Mouse (Mus musculus): ENCODE measurements around the gene Tnnt1.

The Tnnt1 gene

GRCm38 (mm10) chr7:4497271-4497903, 18.8 kb downstream of the Tnnt1 start:
- no peak for DNase-seq (ENCODE audit: low spot score in 2 of 2)

- DNase-seq (ENCODE audit: low spot score in 2 of 2), result no peak
These were observed 19.7 kb downstream of the Tnnt1 start for GRCm38 (mm10) chr7:4496468-4496867.

GRCm38 (mm10) chr7:4493991-4494390, 22.2 kb downstream of the Tnnt1 start:
- DNase-seq (ENCODE audit: low spot score in 2 of 2), result no peak

GRCm38 (mm10) chr7:4492284-4493224, 23.6 kb downstream of the Tnnt1 start:
- DNase-seq (ENCODE audit: low spot score in 2 of 2), result no peak

- DNase-seq (ENCODE audit: low spot score in 2 of 2), result no peak
These were observed 24.9 kb downstream of the Tnnt1 start for GRCm38 (mm10) chr7:4491308-4491707.

- DNase-seq (ENCODE audit: low spot score in 2 of 2), result no peak
These were observed 33.9 kb downstream of the Tnnt1 start for GRCm38 (mm10) chr7:4482281-4482680.

GRCm38 (mm10) chr7:4479674-4480073, 36.5 kb downstream of the Tnnt1 start:
- DNase-seq (ENCODE audit: low spot score in 2 of 2), result no peak

GRCm38 (mm10) chr7:4478796-4479291, 37.3 kb downstream of the Tnnt1 start:
- DNase-seq (ENCODE audit: low spot score in 2 of 2), result no peak

GRCm38 (mm10) chr7:4478021-4478795, 38.0 kb downstream of the Tnnt1 start:
- DNase-seq (ENCODE audit: low spot score in 2 of 2), result peak in 1 of 2 experiments; percentile 45

- DNase-seq (ENCODE audit: low spot score in 2 of 2), result no peak
These were observed 42.2 kb downstream of the Tnnt1 start for GRCm38 (mm10) chr7:4473940-4474339.

GRCm38 (mm10) chr7:4471179-4471555, 45.0 kb downstream of the Tnnt1 start:
- peak; percentile 79 to 83 for DNase-seq (ENCODE audit: low spot score in 2 of 2)

- peak in 1 of 2 experiments; percentile 54 for DNase-seq (ENCODE audit: low spot score in 2 of 2)
These were observed 45.7 kb downstream of the Tnnt1 start for GRCm38 (mm10) chr7:4470275-4471178.

- DNase-seq (ENCODE audit: low spot score in 2 of 2), result no peak
These were observed 48.4 kb downstream of the Tnnt1 start for GRCm38 (mm10) chr7:4467801-4468200.

GRCm38 (mm10) chr7:4464194-4464824, 51.9 kb downstream of the Tnnt1 start:
- DNase-seq (ENCODE audit: low spot score in 2 of 2), result no peak

GRCm38 (mm10) chr7:4460576-4461434, 55.4 kb downstream of the Tnnt1 start, which contains the start of gene Eps8l1:
Gene Eps8l1 (plus strand): TSS chr7:4460674.
- DNase-seq (ENCODE audit: low spot score in 2 of 2), result no peak
